Mouse (Mus musculus): Measurements from ENCODE around the gene Olfr281. TPM values are rescaled to one million over a fixed set of nuclear protein-coding genes. Genes with fewer than 3 reads are reported as not detected.

Gene Olfr281
- polyA plus RNA-seq, 1 experiment, result not detected

DNA sequence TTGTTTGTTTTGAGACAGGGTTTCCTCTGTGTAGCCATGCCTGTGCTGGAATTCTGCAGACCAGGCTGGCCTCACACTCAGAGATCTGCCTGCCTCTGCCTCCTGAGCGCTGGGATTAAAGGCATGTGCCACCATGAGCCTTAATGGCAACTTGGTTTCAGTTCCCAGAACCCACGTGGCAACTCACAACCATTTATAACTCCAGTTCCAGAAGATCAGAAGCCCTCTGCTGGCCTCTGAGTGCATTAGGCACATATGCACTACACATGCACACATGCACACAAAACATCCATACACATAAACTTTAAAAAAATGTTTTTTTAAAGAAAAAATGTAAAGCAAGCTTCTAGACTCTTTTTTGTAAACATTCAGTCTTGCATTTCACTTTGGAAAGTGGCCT lies 57.0 kb downstream of the Olfr281 start:
- no peak overlapping the region for H3K4me3 ChIP-seq (ENCODE audit: insufficient read depth, low read depth, low read length)
- H3K27ac ChIP-seq (replicated peaks; ENCODE audit: low read depth, low read length), result no peak overlapping the region
- peaks cover 17% of the 10 kb centered on the region for H3K4me1 ChIP-seq (ENCODE audit: control insufficient read depth, insufficient read depth, insufficient read length, low read length)

Other genes with a start within 250 kb of the Olfr281 start
- not detected in 2 replicates for gene Gm44579, start 231.6 kb upstream of the Olfr281 start, polyA plus RNA-seq (2012; ENCODE audit: insufficient read depth, insufficient read length, missing spikeins)
- not detected in 2 replicates for gene Olfr287, start 231.5 kb upstream of the Olfr281 start, polyA plus RNA-seq (2012; ENCODE audit: insufficient read depth, insufficient read length, missing spikeins)
- not detected in 2 replicates for gene Olfr286, start 218.1 kb upstream of the Olfr281 start, polyA plus RNA-seq (2012; ENCODE audit: insufficient read depth, insufficient read length, missing spikeins)
- gene H1fnt, start 195.3 kb upstream of the Olfr281 start, polyA plus RNA-seq (2012; ENCODE audit: insufficient read depth, insufficient read length, missing spikeins), result not detected in 2 replicates
- gene Zfp641, start 156.4 kb upstream of the Olfr281 start, polyA plus RNA-seq (2012; ENCODE audit: insufficient read depth, insufficient read length, missing spikeins), result 3.6 and 4.6 TPM in 2 replicates
- gene Olfr285, start 135.2 kb upstream of the Olfr281 start, polyA plus RNA-seq (2012; ENCODE audit: insufficient read depth, insufficient read length, missing spikeins), result not detected in 2 replicates
- not detected in 2 replicates for gene Olfr284, start 111.6 kb upstream of the Olfr281 start, polyA plus RNA-seq (2012; ENCODE audit: insufficient read depth, insufficient read length, missing spikeins)
- not detected in 2 replicates for gene Olfr283, start 71.6 kb upstream of the Olfr281 start, polyA plus RNA-seq (2012; ENCODE audit: insufficient read depth, insufficient read length, missing spikeins)
- not detected in 2 replicates for gene Olfr282, start 21.4 kb upstream of the Olfr281 start, polyA plus RNA-seq (2012; ENCODE audit: insufficient read depth, insufficient read length, missing spikeins)
- gene OR5BS1P, start 17.3 kb downstream of the Olfr281 start, polyA plus RNA-seq (2012; ENCODE audit: insufficient read depth, insufficient read length, missing spikeins), result not detected in 2 replicates
- not detected in 2 replicates for gene Lalba, start 30.1 kb downstream of the Olfr281 start, polyA plus RNA-seq (2012; ENCODE audit: insufficient read depth, insufficient read length, missing spikeins)
- not detected in 2 replicates for gene Olfr279, start 39.8 kb downstream of the Olfr281 start, polyA plus RNA-seq (2012; ENCODE audit: insufficient read depth, insufficient read length, missing spikeins)
- gene Kansl2, start 81.7 kb downstream of the Olfr281 start, polyA plus RNA-seq (2012; ENCODE audit: insufficient read depth, insufficient read length, missing spikeins), result 33.1 and 38.0 TPM in 2 replicates
- gene Ccnt1, start 118.3 kb downstream of the Olfr281 start, polyA plus RNA-seq (2012; ENCODE audit: insufficient read depth, insufficient read length, missing spikeins), result 16.4 and 18.1 TPM in 2 replicates
- 5.1 and 14.0 TPM in 2 replicates for gene 4930415O20Rik, start 118.4 kb downstream of the Olfr281 start, polyA plus RNA-seq (2012; ENCODE audit: insufficient read depth, insufficient read length, missing spikeins)
- 37.3 and 42.5 TPM in 2 replicates for gene Adcy6, start 157.5 kb downstream of the Olfr281 start, polyA plus RNA-seq (2012; ENCODE audit: insufficient read depth, insufficient read length, missing spikeins)
- gene Cacnb3, start 178.3 kb downstream of the Olfr281 start, polyA plus RNA-seq (2012; ENCODE audit: insufficient read depth, insufficient read length, missing spikeins), result 0.46 and 0.95 TPM in 2 replicates
- 28.1 and 50.7 TPM in 2 replicates for gene Ddx23, start 210.3 kb downstream of the Olfr281 start, polyA plus RNA-seq (2012; ENCODE audit: insufficient read depth, insufficient read length, missing spikeins)
- gene Rnd1, start 224.9 kb downstream of the Olfr281 start, polyA plus RNA-seq (2012; ENCODE audit: insufficient read depth, insufficient read length, missing spikeins), result 1.7 and 1.8 TPM in 2 replicates

All from brown adipose tissue, adult 24 weeks (tissue).